Mouse (Mus musculus) liver, embryonic 14.5 days (tissue): ENCODE results near the gene Tomm6. TPM values are rescaled to one million over a fixed set of nuclear protein-coding genes. Genes with fewer than 3 reads are reported as not detected.

Experiments
- ATAC-seq: fragments of 200-750 bp; cut with Nextera tagmentation; 2 replicates; pipeline ENCODE4 v1.8.0; 2017; ENCODE audit warnings: moderate number of reproducible peaks, mild to moderate bottlenecking, moderate library complexity; ENCODE audit not compliant: insufficient read depth
- DNase-seq, 3 experiments: peaks; one replicate each; pipeline ENCODE4 v3.0.0-alpha.2; 2012 to 2013; ENCODE audit warnings: low read depth in 3 of 3, low spot score in 3 of 3
- H3K27ac ChIP-seq: fragments of 300-500 bp; sonication (generic); 2 replicates; pipeline ENCODE4 v1.5.1; 2014; ENCODE audit warnings: moderate library complexity, mild to moderate bottlenecking, control low read depth, inconsistent platforms
- H3K27me3 ChIP-seq: fragments of 300-500 bp; sonication (generic); 2 replicates; pipeline ENCODE4 v1.6.1; 2014; ENCODE audit warnings: mild to moderate bottlenecking, low read length, moderate library complexity; ENCODE audit not compliant: control insufficient read depth, insufficient read depth
- H3K36me3 ChIP-seq: fragments of 300-500 bp; sonication (generic); replicated peaks from 2 replicates; pipeline ENCODE4 v1.6.1; 2014; ENCODE audit warnings: low read depth; ENCODE audit not compliant: control insufficient read depth, insufficient read depth
- H3K4me1 ChIP-seq, 2 experiments: fragments of 200-500 bp in 1 of 2; fragments of 300-500 bp in 1 of 2; sonication (generic) in 1 of 2; replicated peaks; 2 replicates each; pipeline ENCODE4 v1.6.1; 2012 to 2014; ENCODE audit warnings: antibody characterized with exemption in 1 of 2, inconsistent platforms in 1 of 2, low read length in 1 of 2; ENCODE audit not compliant: control insufficient read depth in 2 of 2, insufficient read depth in 2 of 2
- H3K4me2 ChIP-seq: fragments of 300-500 bp; sonication (generic); 2 replicates; pipeline ENCODE4 v1.6.1; 2014; ENCODE audit warnings: low read depth, mild to moderate bottlenecking, control low read depth, moderate library complexity
- H3K4me3 ChIP-seq, 2 experiments: fragments of 200-500 bp in 1 of 2; fragments of 300-500 bp in 1 of 2; sonication (generic) in 1 of 2; 2 replicates each; pipeline ENCODE4 v1.5.1; 2012 to 2014; ENCODE audit warnings: low read depth in 2 of 2, low read length in 2 of 2, mild to moderate bottlenecking in 2 of 2, control low read depth in 1 of 2, inconsistent platforms in 1 of 2, moderate library complexity in 1 of 2; ENCODE audit not compliant: insufficient read depth in 1 of 2
- H3K9ac ChIP-seq: fragments of 300-500 bp; sonication (generic); replicated peaks from 2 replicates; pipeline ENCODE4 v1.6.1; 2014; ENCODE audit warnings: mild to moderate bottlenecking, control low read depth, moderate library complexity
- H3K9me3 ChIP-seq: fragments of 300-500 bp; sonication (generic); 2 replicates; pipeline ENCODE4 v1.6.1; 2016; ENCODE audit warnings: low read length, mixed read lengths; ENCODE audit not compliant: control insufficient read depth
- CTCF ChIP-seq: IDR thresholded peaks from 2 replicates; pipeline ENCODE4 v1.5.1; 2016; ENCODE audit warnings: antibody characterized with exemption, low read depth, control low read depth
- EP300 ChIP-seq: IDR thresholded peaks from 2 replicates; pipeline ENCODE4 v1.6.1; 2016; ENCODE audit warnings: antibody characterized with exemption, low read depth
- WGBS: fragments of 180-500 bp; shearing (Covaris S2); extraction: QIAGEN DNeasy Blood & Tissue Kit; methylation state at CpG from one replicate; pipeline ENCODE4 v1.1.7; 2014; ENCODE audit not compliant: insufficient replicate concordance; 5-methylcytosine and 5-hydroxymethylcytosine counted together
- polyA plus RNA-seq, 2 experiments: library from polyadenylated mRNA; depleted of rRNA in 1 of 2; stranded (reverse) in 1 of 2; unstranded in 1 of 2; fragments of >200 nt; fragmentation: Nextera tagmentation in 1 of 2; extraction: Ambion mirVana in 1 of 2; gene quantifications; 2 replicates each; pipeline versions ENCODE4 v1.2.1 to v1.2.3; 2012 to 2014

Gene Tomm6
- polyA plus RNA-seq, 2 experiments, result 63.2 to 244 TPM

- Histone ChIP-seq H3K27me3 (peaks cover 14% of the 10 kb centered on the region), H3K4me3 (no peak overlapping the region), H3K36me3 (no peaks in the 10 kb centered on the region), H3K27ac (no peak overlapping the region), H3K4me2 (no peak overlapping the region), H3K9me3 (no peaks in the 10 kb centered on the region), H3K9ac (no peak overlapping the region), H3K4me1 (peaks cover 4 to 10% of the 10 kb centered on the region in 2 experiments; a peak in 2 of 4 replicates)
- DNase-seq (no peak), ATAC-seq (no peak)
- no peak for TF ChIP-seq EP300
- no peak for TF ChIP-seq CTCF
- WGBS, result 78% methylated on average over 3 of the region's 3 CpGs
Measured at GRCm38 (mm10) chr17:47691650-47692049, 3.5 kb upstream of the Tomm6 start.

- H3K4me2 ChIP-seq, result no peak overlapping the region
- no peak for ATAC-seq
- H3K9me3 ChIP-seq, result no peaks in the 10 kb centered on the region
- 80% methylated on average over 8 of the region's 8 CpGs for WGBS
- no peak overlapping the region for H3K4me3 ChIP-seq
- H3K9ac ChIP-seq, result no peak overlapping the region
- H3K27ac ChIP-seq, result no peak overlapping the region
- H3K4me1 ChIP-seq, result peaks cover 4 to 11% of the 10 kb centered on the region in 2 experiments; a peak in 2 of 4 replicates
- no peaks in the 10 kb centered on the region for H3K27me3 ChIP-seq
- DNase-seq, result no peak
- no peaks in the 10 kb centered on the region for H3K36me3 ChIP-seq
- TF ChIP-seq CTCF, result no peak
- no peak for TF ChIP-seq EP300
Measured at GRCm38 (mm10) chr17:47689894-47690293, 1.7 kb upstream of the Tomm6 start.

GRCm38 (mm10) chr17:47688608-47689575, 706 bp upstream of the Tomm6 start, which contains the start of gene Frs3:
Gene Frs3, plus strand, starts transcription at chr17:47689030.
- WGBS, result 1% methylated on average over 58 of the region's 58 CpGs
- peak within 1 kb of the TSS; percentile 78 for H3K4me2 ChIP-seq
- H3K27ac ChIP-seq, result no peak within 1 kb of the TSS
- H3K4me1 ChIP-seq, result peaks cover 4 to 9% of the 10 kb centered on the region in 2 experiments; a peak in 2 of 4 replicates
- ATAC-seq, result peak; percentile 54
- DNase-seq, result peak in 1 of 3 experiments; percentile 34
- peaks cover 5% of the 10 kb centered on the region; the same call in 1 of the 2 replicates for H3K36me3 ChIP-seq
- H3K9me3 ChIP-seq, result no peaks in the 10 kb centered on the region
- TF ChIP-seq CTCF, result no peak
- no peak for TF ChIP-seq EP300
- H3K4me3 ChIP-seq, result peak within 1 kb of the TSS; percentile 65 to 79
- H3K9ac ChIP-seq, result peak within 1 kb of the TSS; percentile 72
- H3K27me3 ChIP-seq, result no peaks in the 10 kb centered on the region

GRCm38 (mm10) chr17:47687409-47688343, 510 bp downstream of the Tomm6 start:
- Histone ChIP-seq H3K9me3 (no peaks in the 10 kb centered on the region), H3K27ac (peak overlapping the region; percentile 60), H3K4me2 (peak overlapping the region; percentile 78), H3K9ac (peak overlapping the region; percentile 72), H3K27me3 (no peaks in the 10 kb centered on the region), H3K4me1 (peaks cover 4 to 9% of the 10 kb centered on the region in 2 experiments; a peak in 2 of 4 replicates), H3K4me3 (peak overlapping the region; percentile 65 to 79), H3K36me3 (peaks cover 10% of the 10 kb centered on the region; the same call in 1 of the 2 replicates)
- TF ChIP-seq EP300, result no peak
- TF ChIP-seq CTCF, result no peak
- WGBS, result under 1% methylated on average over 70 of the region's 70 CpGs
- ATAC-seq (peak; percentile 85), DNase-seq (peak; percentile 90 to 93 (median 93))
